Mouse (Mus musculus) adrenal gland, postnatal 14 days (tissue): ENCODE measurements at regions not wholly inside any gene's neighbourhood (a gene's known extent, or its start where the extent isn't known, plus 50 kb on each side); places are given as distances from the start of the nearest gene placed in this dataset.
"Not testable (repeated sequence)": the region's sequence is repeated elsewhere in the genome, so short reads cannot be mapped to it uniquely, and the experiment has no call there.

Experiments
- DNase-seq: peaks from one replicate; pipeline ENCODE4 v3.0.0; 2021; ENCODE audit warnings: mixed read lengths

DNA sequence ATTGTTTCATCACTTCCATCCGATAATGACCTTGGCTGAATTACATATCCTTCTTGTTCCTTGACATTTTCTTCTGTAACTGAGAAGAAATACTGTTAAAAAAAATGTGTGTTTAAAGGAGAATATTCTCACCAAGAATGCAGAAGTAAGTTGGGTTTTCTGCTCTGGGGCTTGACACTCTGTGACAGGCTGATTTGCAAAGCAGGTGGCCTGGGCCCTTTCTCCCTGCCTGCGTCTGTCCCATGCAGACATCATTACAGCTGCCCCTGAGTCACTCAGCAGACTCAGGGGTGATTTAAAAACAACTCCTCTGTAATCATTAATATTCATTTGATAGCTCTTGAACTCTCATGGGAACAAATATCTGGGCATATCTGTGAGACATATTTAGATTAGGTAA lies 229.4 kb upstream of the Synpr start:
- DNase-seq, result no peak

DNA sequence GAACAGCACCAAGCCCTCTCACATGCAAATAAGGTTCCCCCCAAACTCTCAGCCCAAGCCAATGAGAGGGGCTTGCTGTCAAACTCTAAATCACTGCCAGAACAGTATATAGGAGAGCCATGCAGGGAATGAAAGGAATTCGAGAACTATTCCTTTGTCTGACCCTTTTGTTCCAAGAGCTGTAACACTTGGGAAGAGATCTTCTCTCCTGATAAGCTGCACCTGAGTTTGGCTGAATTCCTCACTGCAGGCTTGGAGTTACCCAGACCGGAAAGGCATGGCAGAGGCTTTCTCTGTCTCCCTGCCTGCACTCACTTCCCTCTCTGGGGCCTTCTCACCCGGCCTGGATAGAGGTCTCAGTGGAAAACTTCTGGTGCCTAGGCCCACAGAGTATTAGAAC lies 219.7 kb upstream of the Cadps start:
- not testable (repeated sequence) for DNase-seq

DNA sequence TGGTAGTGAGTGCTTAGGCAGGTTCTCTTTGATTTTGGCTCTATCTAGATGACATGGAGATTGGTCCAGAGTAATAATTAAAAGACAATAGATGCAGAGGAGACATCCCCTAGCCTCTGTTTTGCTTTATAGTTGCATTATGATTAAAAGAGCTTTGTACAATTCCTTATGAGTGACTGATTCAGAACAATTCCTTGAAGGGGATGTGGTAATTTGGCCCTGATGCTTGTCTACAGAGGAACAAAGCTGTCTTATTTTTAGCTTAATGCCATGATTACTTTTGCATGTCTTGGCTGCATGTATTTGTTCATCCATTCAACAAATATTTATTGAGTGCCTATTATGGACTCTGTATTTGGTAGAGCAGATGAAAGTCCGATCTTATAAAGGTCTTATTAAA lies 218.9 kb upstream of the Cadps start:
- DNase-seq, result no peak

DNA sequence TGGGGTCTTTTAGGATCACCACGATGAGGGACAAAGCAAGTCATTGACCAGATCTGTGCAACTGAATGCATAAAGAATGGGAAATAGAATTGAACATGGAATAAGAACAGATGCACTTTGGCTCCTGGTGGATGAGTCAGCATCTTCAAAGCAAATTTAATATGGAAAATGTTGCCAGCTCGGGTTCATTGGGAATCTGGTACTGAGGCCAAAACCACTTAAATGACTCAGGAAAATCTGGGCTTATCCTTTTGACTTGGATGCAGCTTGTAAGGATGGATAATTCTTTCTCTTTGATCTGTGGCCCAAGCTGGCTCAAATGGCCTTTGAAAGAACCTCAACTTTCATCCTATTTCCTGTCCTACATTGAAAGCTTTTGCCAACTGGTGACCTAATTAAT lies 217.3 kb upstream of the Cadps start:
- no peak for DNase-seq

DNA sequence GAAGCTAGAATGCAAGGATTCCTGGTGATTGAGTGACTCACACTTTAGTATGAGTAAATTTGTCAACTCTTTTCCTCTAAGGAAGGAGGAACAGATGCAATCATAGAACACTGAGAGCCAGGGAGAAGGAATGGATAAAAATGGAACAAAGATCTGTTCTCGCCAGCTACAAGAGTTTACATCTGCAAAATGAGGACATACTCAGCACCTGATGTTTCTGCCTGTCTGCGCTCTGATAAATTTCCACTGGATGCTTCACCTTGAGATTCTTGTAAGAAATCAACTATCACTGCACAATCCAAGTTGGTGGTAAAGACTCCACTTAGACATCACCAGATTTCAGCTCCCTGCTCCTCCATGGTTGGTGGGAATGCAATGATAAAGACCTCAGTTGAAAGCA lies 214.5 kb upstream of the Cadps start:
- no peak for DNase-seq

DNA sequence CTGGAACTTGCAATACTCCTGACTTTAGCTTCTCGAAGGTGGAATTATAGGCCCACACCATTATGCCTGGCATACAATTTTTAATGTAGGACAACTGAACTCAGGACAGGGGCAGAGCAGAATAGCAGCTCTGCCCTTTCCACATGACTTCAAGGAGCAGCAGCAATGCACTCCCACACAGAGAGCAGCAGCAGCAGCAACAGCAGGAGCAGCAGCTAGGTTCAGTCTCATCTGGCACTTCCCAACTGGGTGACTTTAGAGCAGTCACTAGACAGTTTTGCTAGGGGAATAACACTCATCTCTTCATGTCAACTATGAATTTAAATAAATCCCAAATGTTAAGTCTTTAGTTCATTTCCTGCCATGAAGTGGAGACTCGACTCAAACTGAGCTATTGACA lies 206.9 kb upstream of the Cadps start:
- no peak for DNase-seq

DNA sequence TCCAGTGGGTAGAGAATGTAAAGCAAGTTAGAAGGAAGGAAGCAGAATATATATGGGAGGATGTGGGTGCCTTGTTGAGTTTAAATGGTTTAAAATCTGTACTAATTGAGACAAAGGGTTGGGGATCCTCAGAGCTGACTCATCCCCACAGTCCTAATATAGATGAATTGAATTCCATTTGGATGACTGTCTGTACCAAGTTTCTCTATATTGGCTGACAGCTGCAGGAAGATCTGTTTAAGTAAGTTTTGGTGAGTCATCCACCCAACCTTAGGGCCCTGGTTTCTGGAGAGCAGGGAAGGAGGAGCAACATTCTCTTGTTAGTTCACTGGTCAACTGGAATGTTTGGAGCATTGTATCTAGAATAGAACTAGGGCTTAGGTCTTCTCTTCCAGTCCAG lies 199.9 kb upstream of the Cadps start:
- DNase-seq, result no peak

DNA sequence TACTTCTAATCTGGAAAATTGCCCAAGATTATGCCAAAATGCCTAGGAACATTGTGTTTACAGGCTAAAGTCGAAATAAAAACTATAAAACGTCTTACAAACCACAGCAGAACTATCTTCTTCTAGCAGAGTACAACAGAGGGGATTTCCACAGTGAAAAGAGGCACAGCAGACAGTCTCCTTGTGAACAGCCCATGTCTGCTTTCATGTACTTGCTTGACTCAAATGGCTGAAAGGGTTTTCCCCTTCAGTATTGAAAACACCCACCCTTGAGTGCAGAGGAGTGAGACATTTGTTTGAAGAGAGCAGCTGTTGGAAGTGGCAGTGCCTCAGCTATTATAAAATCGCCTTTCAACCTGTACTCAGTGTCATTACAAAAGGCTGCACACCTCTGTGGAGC lies 188.2 kb upstream of the Cadps start:
- no peak for DNase-seq

DNA sequence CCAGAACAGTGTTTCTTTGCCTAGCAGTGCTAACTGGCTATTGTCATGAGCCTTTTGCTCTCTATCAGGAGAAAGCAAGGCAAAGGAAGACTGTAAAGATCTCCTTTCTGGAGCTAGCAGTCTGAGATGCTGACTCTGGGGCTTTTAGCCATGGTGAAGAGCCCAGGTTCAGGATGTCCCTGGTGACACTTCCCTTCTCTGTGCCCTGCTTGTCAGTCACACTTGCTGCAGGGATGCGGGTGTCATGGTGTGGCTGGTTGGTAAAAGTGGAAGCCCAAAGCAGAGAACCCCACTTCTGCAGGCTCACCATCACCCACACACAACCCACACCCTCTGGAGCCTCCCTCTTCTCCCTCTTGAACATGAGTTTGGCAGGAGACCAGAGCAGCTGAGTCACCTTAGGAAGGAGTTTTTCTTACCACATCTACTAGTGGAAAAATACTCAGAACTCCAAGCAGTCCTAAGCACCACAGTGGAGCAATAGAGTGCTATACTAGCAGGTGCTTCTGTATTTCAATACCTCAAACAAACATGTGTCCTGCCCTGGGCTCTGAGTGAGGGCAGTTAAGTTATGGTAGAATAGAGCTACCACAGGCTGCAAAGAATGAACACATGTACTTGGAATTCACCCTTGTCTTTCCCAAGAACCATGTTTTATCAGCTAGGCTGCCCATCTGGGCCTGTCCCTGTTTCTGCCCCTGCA lies 178.3 kb upstream of the Cadps start:
- DNase-seq, result peak; percentile 63

DNA sequence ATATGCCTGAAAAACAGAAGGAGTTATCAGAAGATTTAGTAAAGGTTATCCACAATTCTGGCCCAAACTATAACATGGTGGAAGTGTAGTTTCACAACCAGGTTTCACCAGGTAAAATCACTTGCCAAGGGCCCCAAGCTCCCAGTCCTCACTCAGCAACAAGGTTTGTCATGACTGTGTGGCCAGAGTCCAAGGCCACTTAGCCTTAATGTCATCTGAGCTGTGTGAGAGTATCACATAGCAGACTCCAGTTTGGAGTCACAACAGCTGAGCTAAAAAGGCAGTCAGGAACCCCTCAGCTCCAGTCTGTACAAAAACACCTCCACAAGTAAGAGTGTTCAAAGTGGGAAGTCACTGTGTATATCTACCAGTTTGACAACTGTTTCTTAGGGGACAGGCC lies 156.5 kb upstream of the Cadps start:
- DNase-seq, result peak; percentile 13

DNA sequence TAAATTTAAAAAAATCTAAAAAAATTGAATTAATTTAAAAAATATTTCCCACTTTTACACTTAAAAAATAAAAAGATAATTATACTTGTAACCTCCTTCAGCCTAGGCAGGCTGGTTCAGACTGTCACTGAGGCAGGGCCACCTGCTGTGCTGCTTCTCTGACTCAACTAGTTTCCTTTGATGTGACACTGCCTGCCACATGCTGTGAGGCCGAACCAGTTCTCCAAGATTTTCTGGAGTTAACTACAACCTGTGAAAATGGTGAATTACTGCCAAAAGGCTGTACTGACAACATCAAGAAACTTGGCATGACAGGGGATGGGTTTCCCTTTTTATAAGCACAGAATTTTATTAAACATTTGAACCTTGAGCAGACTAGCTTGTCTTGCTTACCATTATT lies 143.6 kb upstream of the Cadps start:
- DNase-seq, result no peak

DNA sequence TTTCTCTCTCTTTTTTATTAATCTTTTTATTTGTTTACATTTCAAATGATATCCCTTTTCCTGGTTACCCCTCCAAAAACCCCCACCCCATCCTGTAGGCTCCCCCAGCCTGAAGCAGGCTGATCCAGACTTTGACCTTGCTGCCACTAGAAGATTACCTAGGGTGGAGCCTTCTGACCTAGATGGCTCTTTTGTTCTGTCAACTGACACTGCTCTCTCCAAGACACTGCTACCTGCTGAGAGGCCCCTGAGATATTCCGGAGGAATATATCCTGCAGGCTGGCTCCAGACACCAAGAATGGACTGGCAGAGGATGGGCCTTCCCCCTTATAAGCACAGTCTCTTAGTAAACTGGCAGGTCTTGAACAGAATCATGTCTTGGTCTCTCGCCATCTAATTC lies 135.0 kb upstream of the Cadps start:
- DNase-seq, result not testable (repeated sequence)

DNA sequence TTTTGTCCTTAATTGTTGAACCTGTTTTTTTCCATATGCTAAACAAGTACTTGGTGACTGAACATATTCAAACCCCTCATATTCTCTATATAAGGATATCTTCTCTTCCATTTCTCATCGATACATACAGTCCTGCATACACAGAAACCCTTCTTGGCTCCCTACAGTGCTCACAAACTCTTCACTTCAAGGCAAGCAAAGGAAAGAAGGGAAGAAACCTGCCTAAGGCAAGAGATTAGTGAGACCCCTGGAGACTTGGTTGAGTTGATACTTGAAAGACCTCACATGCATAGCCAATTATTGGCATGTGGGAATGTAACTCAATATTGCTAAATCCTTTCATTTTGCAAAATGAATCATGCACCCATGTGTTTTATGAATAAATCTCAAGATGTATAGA lies 128.0 kb upstream of the Cadps start:
- DNase-seq, result no peak

DNA sequence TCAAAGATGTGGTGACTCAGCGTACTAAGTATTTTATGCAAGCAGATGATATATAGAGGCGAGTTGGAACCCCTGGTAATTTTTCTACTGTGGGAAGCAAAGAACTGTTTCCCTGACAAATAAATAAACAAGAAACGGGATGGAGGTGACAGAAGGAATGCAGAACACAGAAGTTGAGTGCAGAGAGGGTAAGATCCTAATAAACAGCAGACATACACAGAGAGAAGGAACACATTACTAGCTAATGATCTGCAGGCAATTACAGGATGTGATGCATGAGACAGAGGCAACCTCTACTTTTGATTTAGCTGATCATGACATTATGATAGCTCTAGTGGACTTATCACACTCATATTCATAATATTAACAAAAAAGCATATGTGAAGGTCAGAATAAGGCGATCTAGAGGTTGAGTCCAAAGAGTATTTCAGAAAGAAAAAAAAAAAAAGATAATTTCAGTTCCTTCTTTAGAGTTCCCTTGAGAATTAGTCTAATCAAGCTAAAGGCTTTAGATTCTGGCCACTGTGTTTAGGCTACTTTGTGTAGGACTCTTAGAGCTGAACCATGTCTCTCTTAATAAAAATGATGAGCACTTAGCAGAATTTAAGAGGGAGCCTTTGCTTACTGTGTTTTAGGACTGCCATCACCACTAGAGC lies 115.9 kb upstream of the Cadps start:
- no peak for DNase-seq

DNA sequence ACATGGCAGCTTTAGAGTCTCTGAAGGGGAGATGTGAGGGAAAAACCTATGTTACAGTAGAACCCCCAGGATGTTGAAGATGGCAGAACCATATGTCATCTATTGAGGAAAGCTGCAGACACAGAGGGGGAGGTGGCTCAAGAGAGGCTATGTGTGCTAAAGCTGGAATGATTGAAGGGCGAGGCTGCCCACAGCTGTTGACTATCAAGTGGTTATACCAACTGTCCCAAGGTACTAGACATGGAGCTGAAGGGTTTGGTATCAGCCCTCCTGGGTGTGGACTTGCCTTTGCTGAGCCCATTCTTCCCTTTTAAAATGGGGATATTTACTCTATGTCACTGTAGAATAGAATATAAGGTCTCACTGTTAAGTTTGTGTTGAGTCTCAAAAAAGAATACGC lies 113.5 kb upstream of the Cadps start:
- DNase-seq, result no peak

DNA sequence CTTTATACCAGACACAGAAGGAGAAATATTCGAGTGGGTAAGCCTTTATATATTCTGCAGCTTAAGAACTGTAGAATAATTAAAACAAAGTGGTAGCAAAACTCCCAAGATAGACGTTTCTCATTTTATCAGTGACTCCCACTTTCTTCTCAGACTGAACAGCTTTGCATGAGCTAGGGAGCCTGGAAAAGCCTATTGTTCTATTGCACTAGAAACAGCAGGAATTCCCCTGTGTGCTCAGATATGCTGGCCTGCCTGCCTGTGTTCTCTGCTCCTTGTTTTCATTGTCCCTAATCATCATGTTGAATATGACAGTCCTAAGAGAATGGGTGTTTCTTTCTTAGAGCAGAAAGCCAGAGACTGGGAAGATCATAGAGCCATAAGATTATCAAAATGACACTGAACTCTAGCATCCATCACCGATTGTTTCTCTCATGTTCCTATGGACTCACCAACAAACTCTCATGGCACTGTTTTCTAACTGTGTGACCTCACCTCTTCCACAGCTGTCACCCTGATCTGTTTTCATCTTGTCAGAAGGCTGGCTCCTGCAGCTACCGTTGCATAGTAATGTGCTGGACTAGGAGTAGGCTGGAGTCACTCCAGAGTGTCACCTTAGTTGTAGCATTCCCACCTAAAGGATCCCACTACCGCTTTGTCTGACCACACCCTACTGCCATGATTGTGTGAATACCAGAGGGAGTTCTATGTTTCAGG lies 108.9 kb upstream of the Cadps start:
- DNase-seq, result no peak

DNA sequence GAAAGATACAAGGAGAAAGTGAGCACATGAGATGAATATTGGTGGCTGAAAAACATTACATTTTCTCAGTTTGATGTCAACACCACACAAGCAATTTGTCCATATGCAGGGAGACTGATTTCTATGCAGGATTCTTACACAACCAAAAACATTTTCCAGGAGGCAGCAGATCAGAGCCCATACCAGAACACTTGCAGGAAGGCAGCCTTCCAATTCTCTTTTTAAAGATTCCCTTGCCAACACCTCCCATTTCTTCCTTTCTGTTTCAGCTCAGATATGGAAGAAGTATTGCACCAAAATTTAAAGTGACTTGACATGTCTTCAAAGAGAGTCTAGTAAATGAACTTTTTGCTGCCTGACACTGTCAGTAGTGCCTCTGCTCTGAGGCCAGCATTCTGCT lies 100.7 kb upstream of the Cadps start:
- no peak for DNase-seq

DNA sequence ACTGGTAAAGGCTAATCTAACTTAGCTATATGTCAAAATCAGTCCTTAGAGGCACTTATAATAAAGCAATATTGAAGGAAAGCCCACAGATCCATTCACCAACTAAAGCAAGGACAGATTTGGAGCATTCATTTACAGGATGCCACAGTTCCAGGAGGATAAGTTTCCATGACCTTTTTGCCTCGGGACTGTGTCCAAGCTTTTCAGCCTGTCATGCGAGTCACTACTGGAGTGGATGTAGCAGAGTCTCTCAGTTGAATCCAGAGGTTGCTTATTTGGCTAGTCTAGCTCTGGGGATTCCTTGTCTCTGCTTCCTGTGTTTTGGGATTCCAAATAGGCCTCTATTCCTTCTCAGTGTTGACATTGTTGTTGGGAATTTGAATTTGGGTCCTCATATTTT lies 92.6 kb upstream of the Cadps start:
- DNase-seq, result peak; percentile 16

DNA sequence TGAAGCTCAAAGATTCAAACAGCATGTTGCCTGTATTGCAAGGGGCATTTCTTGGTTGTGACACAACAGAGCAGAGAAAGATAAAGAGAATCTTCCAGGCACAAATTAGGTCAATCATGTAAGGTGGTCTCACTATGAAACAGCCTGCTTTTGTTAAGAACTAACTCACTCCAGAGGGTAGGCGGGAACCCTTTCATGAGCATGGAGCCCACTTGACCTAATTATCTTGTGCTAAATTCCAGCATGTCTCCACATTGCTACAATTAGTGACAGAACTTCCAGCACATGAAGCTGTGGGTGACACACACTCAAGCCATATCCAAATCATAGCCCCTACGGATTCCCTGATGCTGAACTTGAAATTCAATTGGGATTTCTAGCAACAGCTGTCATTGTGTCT lies 91.1 kb upstream of the Cadps start:
- DNase-seq, result no peak

DNA sequence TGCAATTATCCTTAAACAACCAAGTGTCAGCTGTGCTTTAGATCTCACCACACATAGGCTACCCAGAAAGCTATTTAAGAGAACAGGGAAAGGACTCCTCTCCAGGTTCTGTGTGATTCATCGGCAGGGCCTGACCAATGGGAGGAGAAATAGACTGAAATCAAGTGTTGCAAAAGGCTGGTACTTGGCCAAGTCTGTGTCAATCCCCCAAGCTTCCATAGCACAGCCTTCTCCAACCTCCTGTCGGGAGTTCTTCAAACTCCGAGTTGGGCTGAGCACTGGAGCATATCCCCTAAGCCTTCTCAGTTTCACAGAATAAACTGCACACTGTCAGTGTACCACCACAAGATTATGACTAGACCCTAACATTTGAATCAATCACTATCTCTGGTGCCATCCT lies 90.5 kb upstream of the Cadps start:
- DNase-seq, result peak; percentile 67

DNA sequence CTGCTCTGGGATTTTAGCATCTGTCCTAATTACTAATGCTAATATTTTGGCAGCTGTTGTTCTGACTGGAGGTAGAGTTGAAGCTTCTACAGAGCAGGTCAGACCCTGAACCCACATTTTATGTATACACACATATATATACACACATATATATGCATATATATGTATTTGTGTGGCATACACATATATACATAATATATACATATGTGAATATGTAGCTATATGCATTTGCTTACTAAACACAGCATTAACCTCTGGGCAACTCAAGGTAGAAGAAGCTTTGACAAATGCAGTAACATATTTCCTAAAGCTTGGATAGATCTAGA lies 54.4 kb upstream of the Cadps start:
- DNase-seq, result no peak

DNA sequence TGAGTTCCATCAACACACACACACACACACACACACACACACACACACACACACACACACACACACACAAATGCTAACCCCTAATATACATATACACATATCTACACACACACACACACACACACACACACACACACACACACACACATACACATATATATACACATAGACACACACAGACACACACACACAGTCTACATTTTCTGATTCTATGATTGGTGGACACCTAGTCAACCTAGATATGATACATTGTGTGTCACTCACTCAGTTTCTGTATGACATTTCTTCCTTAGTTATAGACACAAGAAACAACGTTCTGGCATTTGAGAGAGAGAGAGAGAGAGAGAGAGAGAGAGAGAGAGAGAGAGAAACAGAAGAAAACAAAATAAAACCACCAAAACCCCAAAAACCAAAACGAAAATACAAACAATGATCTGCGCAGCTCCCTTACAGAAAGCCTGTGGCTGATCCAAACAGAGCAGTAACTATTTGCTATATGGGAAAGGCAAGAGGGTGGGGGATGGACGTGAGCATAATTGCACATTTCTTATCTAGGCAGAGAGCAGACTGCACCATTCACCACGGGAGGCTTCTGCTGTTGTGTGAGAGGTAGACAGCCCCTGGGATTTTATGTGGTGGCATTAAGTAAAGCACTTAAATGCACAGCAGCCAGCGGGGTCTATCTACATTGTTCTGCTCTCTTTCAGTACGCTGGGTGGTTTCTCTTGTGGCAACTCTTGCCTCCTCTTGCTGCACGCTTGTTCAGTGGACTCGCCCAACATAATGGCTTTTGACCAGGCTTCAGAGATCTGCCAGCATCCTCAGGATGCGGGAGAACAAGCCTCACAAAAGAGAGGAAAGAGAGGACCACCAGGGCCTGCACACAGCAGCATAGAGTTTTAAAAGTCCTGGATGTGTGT lies 53.8 kb upstream of the Cadps start:
- no peak for DNase-seq
